Mouse (Mus musculus) liver, embryonic 16.5 days (tissue): ENCODE results near the gene Dnaaf1. TPM values are rescaled to one million over a fixed set of nuclear protein-coding genes. Genes with fewer than 3 reads are reported as not detected.

Source experiments
- ATAC-seq: fragments of 200-750 bp; cut with Nextera tagmentation; 2 replicates; pipeline ENCODE4 v1.8.0; 2017; ENCODE audit warnings: low read depth, mild to moderate bottlenecking, moderate number of reproducible peaks, moderate library complexity
- H3K27ac ChIP-seq: fragments of 300-500 bp; sonication (generic); 2 replicates; pipeline ENCODE4 v1.5.1; 2014; ENCODE audit warnings: mild to moderate bottlenecking, low read length
- H3K27me3 ChIP-seq: fragments of 300-500 bp; sonication (generic); 2 replicates; pipeline ENCODE4 v1.6.1; 2014; ENCODE audit warnings: low read depth, low read length, mixed read lengths; ENCODE audit not compliant: control insufficient read depth, insufficient read depth
- H3K36me3 ChIP-seq: fragments of 300-500 bp; sonication (generic); 2 replicates; pipeline ENCODE4 v1.6.1; 2014; ENCODE audit warnings: mild to moderate bottlenecking; ENCODE audit not compliant: control insufficient read depth, insufficient read depth
- H3K4me1 ChIP-seq: fragments of 300-500 bp; sonication (generic); 2 replicates; pipeline ENCODE4 v1.6.1; 2014; ENCODE audit warnings: low read depth, low read length, mixed read lengths; ENCODE audit not compliant: control insufficient read depth
- H3K4me2 ChIP-seq: fragments of 300-500 bp; sonication (generic); 2 replicates; pipeline ENCODE4 v1.6.1; 2014; ENCODE audit warnings: low read depth, low read length, mixed read lengths
- H3K4me3 ChIP-seq: fragments of 300-500 bp; sonication (generic); 2 replicates; pipeline ENCODE4 v1.5.1; 2014; ENCODE audit warnings: low read depth, mild to moderate bottlenecking, low read length
- H3K9ac ChIP-seq: fragments of 300-500 bp; sonication (generic); 2 replicates; pipeline ENCODE4 v1.6.1; 2014; ENCODE audit warnings: low read depth, low read length
- H3K9me3 ChIP-seq: fragments of 300-500 bp; sonication (generic); replicated peaks from 2 replicates; pipeline ENCODE4 v1.6.1; 2016; ENCODE audit warnings: low read length; ENCODE audit not compliant: control insufficient read depth
- WGBS: fragments of 180-500 bp; shearing (Covaris S2); extraction: QIAGEN DNeasy Blood & Tissue Kit; methylation state at CpG from one replicate; pipeline ENCODE4 v1.1.7; 2014; ENCODE audit not compliant: insufficient replicate concordance; 5-methylcytosine and 5-hydroxymethylcytosine counted together
- polyA plus RNA-seq: library from polyadenylated mRNA; unstranded; fragments of >200 nt; fragmentation: Nextera tagmentation; extraction: Ambion mirVana; gene quantifications from 2 replicates; pipeline ENCODE4 v1.2.1, GENCODE M21; 2015

Gene Dnaaf1
- polyA plus RNA-seq, 1 experiment from 2014 or later, result 0.08 TPM

DNA sequence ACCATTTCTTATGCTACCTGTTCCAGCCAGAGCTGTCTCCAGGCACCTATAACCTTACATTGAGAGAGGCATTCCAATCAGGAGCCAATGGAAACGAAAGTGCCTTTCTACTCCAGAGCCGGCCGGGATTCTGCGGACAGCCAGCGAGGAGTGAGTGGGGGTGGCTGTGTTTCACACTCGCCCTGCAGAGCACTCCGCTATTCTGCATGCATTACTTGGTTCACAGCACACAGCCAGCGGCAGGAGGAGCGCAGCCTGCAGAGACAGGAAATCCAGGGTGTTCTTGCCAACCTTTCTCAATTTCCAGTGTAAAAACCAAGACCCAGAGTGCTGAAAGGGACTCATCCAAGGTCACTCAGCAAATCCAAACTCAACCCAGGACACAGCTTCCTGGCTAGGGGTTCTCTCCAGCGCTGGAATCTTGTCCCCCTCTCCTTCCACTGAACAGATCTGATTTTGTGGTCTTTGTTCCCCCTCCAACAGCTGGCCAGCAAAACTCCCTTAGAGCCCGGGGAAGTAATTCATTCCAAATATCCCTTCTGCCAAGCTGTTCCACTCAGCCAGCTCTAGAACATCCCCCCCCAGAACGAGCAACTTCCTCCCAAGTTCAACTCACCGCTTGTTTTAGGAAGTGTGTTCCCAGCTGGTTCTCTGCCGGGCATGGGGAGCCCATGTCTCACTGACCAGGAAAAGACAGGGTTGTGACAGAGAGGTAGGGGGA is 59.7 kb downstream of the Dnaaf1 start:
- Histone ChIP-seq H3K36me3 (no peaks in the 10 kb centered on the region), H3K9ac (no peak overlapping the region), H3K27ac (no peak overlapping the region), H3K27me3 (peaks cover 37% of the 10 kb centered on the region), H3K9me3 (no peaks in the 10 kb centered on the region), H3K4me1 (no peaks in the 10 kb centered on the region), H3K4me2 (no peak overlapping the region), H3K4me3 (no peak overlapping the region)
- 25% methylated on average over 14 of the region's 14 CpGs for WGBS
- ATAC-seq, result no peak

DNA sequence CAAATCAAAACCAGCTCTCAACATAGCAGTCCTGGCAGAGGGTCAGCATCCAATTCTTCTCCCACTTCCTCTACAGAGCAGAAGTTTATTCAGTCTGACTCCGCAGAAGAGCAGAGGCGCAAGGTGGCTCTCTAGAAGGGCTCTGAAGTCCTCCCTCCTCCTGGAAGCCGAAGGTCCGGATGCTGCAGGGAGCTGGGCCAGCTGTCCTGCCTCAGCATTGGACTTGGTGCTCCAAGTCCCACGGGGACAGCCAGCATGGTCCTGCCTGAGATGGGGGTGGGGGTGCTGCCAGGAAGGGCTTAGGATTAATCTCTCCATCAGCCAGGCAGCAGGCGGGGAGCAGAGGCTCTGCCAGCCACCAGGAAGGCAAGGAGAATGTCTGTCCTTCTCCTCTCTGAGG is 60.3 kb downstream of the Dnaaf1 start, which contains the start of gene Kcng4:
Gene Kcng4 (minus strand): TSS at position 303 of the 400 bp plus-strand sequence.
- no peak within 1 kb of the TSS for H3K27ac ChIP-seq

DNA sequence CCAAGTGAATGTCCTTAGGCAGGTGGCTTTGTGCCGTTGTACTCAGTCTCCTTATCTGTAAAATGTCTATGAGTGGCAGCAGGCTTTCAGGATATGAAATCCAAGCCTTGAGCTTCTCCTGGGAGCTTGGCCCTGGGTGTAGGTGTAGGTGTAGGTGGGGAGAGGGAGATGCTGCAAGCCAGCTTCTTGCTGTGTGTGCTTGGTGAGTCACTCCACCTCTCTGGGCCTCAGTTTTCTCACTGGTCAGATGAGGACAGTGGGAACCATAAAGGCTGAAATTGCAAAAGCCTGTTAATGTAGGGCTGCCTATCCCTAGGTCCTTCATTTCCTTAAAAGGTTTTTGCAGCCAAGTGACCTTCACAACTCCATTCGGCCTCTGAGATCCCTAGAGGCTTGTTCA is 60.9 kb downstream of the Dnaaf1 start:
- Histone ChIP-seq H3K4me3 (no peak overlapping the region), H3K9me3 (no peaks in the 10 kb centered on the region), H3K4me2 (no peak overlapping the region), H3K27ac (no peak overlapping the region), H3K36me3 (no peaks in the 10 kb centered on the region), H3K9ac (no peak overlapping the region), H3K4me1 (no peaks in the 10 kb centered on the region), H3K27me3 (peaks cover 37% of the 10 kb centered on the region)
- WGBS, result 33% methylated on average over 2 of the region's 2 CpGs
- no peak for ATAC-seq

More for the DNA sequence above, 60.3 kb downstream of the Dnaaf1 start, which contains the start of gene Kcng4:
- 28% methylated on average over 6 of the region's 6 CpGs for WGBS
- Histone ChIP-seq H3K4me2 (no peak within 1 kb of the TSS), H3K9me3 (no peaks in the 10 kb centered on the region), H3K36me3 (no peaks in the 10 kb centered on the region), H3K9ac (no peak within 1 kb of the TSS), H3K4me1 (no peaks in the 10 kb centered on the region), H3K4me3 (no peak within 1 kb of the TSS), H3K27me3 (peaks cover 37% of the 10 kb centered on the region)
- ATAC-seq, result no peak

DNA sequence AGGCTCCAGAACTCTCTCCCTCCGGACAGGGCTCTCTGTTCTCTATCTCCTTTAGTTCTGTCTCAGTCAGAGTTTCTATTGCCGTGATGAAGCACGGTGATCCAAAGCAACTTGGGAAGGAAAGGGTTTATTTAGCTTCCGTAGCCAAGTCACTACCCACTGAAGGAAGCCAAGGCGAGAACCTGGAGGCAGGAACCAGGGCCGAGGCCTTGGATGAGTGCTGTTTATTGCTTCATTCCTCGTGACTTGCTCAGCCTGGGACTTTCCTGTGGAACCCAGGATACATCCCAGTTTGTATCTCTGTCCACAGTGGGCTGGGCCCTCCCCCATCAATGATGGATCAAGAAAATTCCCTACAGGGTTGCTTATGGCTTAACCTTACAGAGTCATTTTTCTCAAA is 61.7 kb downstream of the Dnaaf1 start:
- peaks cover 34% of the 10 kb centered on the region for H3K27me3 ChIP-seq
- H3K27ac ChIP-seq, result no peak overlapping the region
- no peak overlapping the region for H3K4me2 ChIP-seq
- H3K36me3 ChIP-seq, result no peaks in the 10 kb centered on the region
- WGBS, result 42% methylated on average over 7 of the region's 7 CpGs
- no peaks in the 10 kb centered on the region for H3K4me1 ChIP-seq
- ATAC-seq, result no peak
- no peak overlapping the region for H3K4me3 ChIP-seq
- H3K9me3 ChIP-seq, result no peaks in the 10 kb centered on the region
- no peak overlapping the region for H3K9ac ChIP-seq

DNA sequence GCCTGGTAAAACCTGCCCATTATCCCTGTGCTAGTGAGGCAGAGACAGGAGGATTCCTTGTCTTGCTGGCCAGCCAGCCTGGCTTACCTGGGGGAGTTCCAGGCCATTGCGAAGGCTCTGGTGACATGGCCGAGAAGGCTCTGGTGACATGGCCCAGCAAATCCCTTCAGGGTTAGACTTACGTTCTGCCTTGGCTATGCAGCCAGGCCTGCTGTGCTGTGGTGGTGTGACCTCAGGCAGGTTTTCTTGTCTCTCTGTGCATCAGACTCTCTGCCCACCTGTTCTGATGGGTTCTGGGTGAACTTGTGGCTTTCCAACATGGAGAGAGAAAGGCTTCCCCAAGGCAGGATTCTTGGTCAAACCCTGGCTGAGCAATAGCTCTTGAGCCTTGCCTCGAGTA is 62.3 kb downstream of the Dnaaf1 start:
- H3K9me3 ChIP-seq, result no peaks in the 10 kb centered on the region
- H3K4me3 ChIP-seq, result no peak overlapping the region
- no peaks in the 10 kb centered on the region for H3K36me3 ChIP-seq
- H3K27me3 ChIP-seq, result peaks cover 30% of the 10 kb centered on the region
- 60% methylated on average over 4 of the region's 4 CpGs for WGBS
- no peak overlapping the region for H3K27ac ChIP-seq
- H3K4me1 ChIP-seq, result no peaks in the 10 kb centered on the region
- ATAC-seq, result no peak
- H3K9ac ChIP-seq, result no peak overlapping the region
- no peak overlapping the region for H3K4me2 ChIP-seq

DNA sequence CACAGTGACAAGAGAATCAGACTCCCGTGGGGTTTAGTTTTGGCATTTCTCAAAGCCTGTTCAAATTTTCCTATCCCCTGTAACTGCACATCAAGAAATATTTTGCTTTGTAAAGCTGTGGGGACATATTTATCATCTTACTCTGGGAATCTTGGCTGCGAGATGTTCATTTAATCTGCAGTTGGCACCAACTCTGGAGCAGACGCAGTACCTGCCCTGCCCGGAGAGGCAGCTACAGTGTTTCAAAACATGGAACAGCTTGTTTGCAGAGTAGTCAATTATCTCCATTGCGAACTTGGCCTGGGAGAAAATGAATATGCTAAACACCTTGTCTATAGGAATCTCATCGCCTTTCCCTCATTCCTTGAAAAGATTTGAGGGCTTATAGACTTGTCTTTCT is 63.2 kb downstream of the Dnaaf1 start:
- no peak overlapping the region for H3K9ac ChIP-seq
- no peaks in the 10 kb centered on the region for H3K36me3 ChIP-seq
- whole genome bisulfite sequencing, result 62% methylated on average over 6 of the region's 6 CpGs
- H3K4me3 ChIP-seq, result no peak overlapping the region
- H3K9me3 ChIP-seq, result no peaks in the 10 kb centered on the region
- no peak for ATAC-seq
- H3K4me1 ChIP-seq, result no peaks in the 10 kb centered on the region
- H3K27me3 ChIP-seq, result peaks cover 22% of the 10 kb centered on the region
- H3K27ac ChIP-seq, result no peak overlapping the region
- H3K4me2 ChIP-seq, result no peak overlapping the region

DNA sequence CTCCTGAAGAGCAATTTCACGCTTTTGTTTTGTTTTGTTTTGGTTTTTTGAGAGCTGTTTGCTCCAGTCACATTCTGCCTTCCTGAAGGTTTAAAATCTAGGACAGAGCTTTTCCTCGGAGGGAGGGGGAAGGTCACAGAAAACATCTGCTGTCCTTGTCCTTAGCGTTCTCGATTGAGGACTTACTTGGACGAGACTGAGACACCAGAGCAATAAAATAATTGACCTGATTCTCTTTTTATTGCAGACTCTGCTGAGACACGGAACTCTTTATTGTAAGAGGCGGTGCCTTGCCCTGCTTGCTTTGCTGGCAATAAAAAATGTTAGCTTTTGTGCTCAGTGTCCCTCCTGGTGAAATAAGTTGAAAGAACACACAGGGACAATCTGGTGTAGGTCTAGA is 64.8 kb downstream of the Dnaaf1 start:
- Histone ChIP-seq H3K27me3 (peaks cover 8% of the 10 kb centered on the region), H3K9me3 (no peaks in the 10 kb centered on the region), H3K4me2 (no peak overlapping the region), H3K4me3 (no peak overlapping the region), H3K36me3 (no peaks in the 10 kb centered on the region), H3K4me1 (no peaks in the 10 kb centered on the region), H3K27ac (no peak overlapping the region), H3K9ac (no peak overlapping the region)
- WGBS, result 47% methylated on average over 7 of the region's 7 CpGs
- no peak for ATAC-seq

DNA sequence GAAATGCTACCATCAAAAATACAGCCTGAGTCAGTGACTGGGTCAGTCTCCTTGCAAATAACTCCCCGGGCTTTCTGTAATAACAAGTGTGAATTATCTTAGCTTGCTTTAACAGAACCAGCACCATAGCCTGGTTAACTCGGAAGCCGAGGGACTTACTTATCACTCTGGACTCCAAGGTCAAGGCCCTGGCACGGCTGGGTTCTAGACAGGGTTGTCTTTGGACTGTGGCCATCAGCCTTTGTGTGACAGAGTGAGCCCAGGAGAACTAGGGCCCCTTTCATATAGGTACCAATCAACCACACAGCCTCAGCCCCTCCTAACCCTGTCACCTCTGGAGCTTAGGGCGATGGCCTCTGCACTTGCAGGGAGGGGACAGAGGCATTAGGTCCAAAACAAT is 66.0 kb downstream of the Dnaaf1 start:
- ATAC-seq, result no peak
- Histone ChIP-seq H3K4me3 (no peak overlapping the region), H3K9me3 (no peaks in the 10 kb centered on the region), H3K36me3 (no peaks in the 10 kb centered on the region), H3K27ac (no peak overlapping the region), H3K4me1 (no peaks in the 10 kb centered on the region), H3K4me2 (no peak overlapping the region), H3K9ac (no peak overlapping the region), H3K27me3 (no peaks in the 10 kb centered on the region)
- 53% methylated on average over 5 of the region's 5 CpGs for WGBS

DNA sequence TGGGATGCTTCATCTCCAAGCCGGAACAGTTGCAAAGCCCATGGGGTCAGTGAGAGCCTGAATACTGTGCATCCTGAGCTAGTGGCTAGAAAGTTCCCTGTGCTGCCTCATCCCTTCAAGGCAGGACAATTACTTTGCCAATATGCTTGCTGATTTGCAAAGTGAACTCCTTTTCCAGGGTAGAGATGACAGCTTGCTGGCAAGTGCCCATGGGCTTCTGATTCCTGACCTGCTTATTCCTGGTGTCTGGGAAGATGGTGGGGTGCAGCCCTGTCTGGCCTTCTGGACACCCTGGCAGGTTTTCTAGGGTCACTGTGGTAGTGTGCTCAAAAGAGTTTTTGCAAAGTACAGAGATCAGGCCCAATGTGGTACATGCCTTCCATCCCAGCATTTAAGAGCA is 67.9 kb downstream of the Dnaaf1 start:
- Histone ChIP-seq H3K9ac (no peak overlapping the region), H3K4me1 (no peaks in the 10 kb centered on the region), H3K9me3 (no peaks in the 10 kb centered on the region), H3K27me3 (no peaks in the 10 kb centered on the region), H3K27ac (no peak overlapping the region), H3K4me3 (no peak overlapping the region), H3K36me3 (no peaks in the 10 kb centered on the region), H3K4me2 (no peak overlapping the region)
- ATAC-seq, result no peak
- WGBS, result 76% methylated on average over 1 of the region's 1 CpGs
